Mouse (Mus musculus) CH12.LX (cell line): Measurements from ENCODE around the gene Lrrc49. TPM values are rescaled to one million over a fixed set of nuclear protein-coding genes. Genes with fewer than 3 reads are reported as not detected.

Source experiments
- DNase-seq: peaks from one replicate; pipeline ENCODE4 v3.0.0-alpha.2; 2013; ENCODE audit errors: extremely low read depth
- H3K27ac ChIP-seq: 2 replicates; pipeline ENCODE4 v1.5.1; 2012; ENCODE audit warnings: low read depth, mild to moderate bottlenecking, control low read depth, moderate library complexity; ENCODE audit not compliant: insufficient read depth
- H3K27me3 ChIP-seq: replicated peaks from 2 replicates; pipeline ENCODE3; 2012; ENCODE audit warnings: inconsistent platforms
- H3K36me3 ChIP-seq, 2 experiments: replicated peaks in 1 of 2; 2 replicates each; pipeline versions ENCODE3 to v1.6.1; 2012; ENCODE audit warnings: inconsistent platforms in 1 of 2, low read length in 1 of 2, mild to moderate bottlenecking in 1 of 2, mixed read lengths in 1 of 2, moderate library complexity in 1 of 2; ENCODE audit not compliant: control insufficient read depth in 1 of 2, insufficient read depth in 1 of 2
- H3K4me1 ChIP-seq, 2 experiments: 2 replicates each; pipeline ENCODE4 v1.6.1; 2012; ENCODE audit warnings: inconsistent platforms in 1 of 2, moderate library complexity in 1 of 2; ENCODE audit not compliant: insufficient read depth in 2 of 2, control insufficient read depth in 1 of 2
- H3K4me2 ChIP-seq: 2 replicates; pipeline ENCODE4 v1.6.1; 2012; ENCODE audit warnings: low read depth, mild to moderate bottlenecking, control low read depth; ENCODE audit not compliant: poor library complexity, insufficient read depth, severe bottlenecking
- H3K4me3 ChIP-seq, 3 experiments: fragments of 150-350 bp in 1 of 3; sonication (generic) in 1 of 3; replicated peaks in 1 of 3; 2 replicates each; pipeline versions ENCODE3 to v1.5.1; 2011 to 2012; ENCODE audit warnings: low read depth in 2 of 3, low read length in 2 of 3, mild to moderate bottlenecking in 2 of 3, moderate library complexity in 2 of 3, control low read depth in 1 of 3, improper control_type of control experiment in 1 of 3, inconsistent platforms in 1 of 3, mixed read lengths in 1 of 3; ENCODE audit not compliant: poor library complexity in 1 of 3
- H3K79me2 ChIP-seq: replicated peaks from 2 replicates; pipeline ENCODE4 v1.6.1; 2012; ENCODE audit warnings: mild to moderate bottlenecking, moderate library complexity; ENCODE audit not compliant: control insufficient read depth, poor library complexity, insufficient read depth, severe bottlenecking; ENCODE audit errors: extremely low read depth
- H3K9ac ChIP-seq: 2 replicates; pipeline ENCODE4 v1.6.1; 2012; ENCODE audit warnings: low read depth, mild to moderate bottlenecking, control low read depth, moderate library complexity; ENCODE audit not compliant: insufficient read depth
- H3K9me3 ChIP-seq: replicated peaks from 2 replicates; pipeline ENCODE3; 2012; ENCODE audit warnings: low read length, inconsistent platforms, mixed read lengths
- EP300 ChIP-seq: IDR thresholded peaks from 2 replicates; pipeline ENCODE4 v1.6.1; 2011; ENCODE audit warnings: low read length, improper control_type of control experiment
- ETS1 ChIP-seq: conservative IDR thresholded peaks from 2 replicates; pipeline ENCODE4 v1.6.1; 2012; ENCODE audit warnings: low read depth, mild to moderate bottlenecking, inconsistent platforms, low read length, improper control_type of control experiment, moderate library complexity
- HCFC1 ChIP-seq: IDR thresholded peaks from 2 replicates; pipeline ENCODE4 v1.6.1; 2012; ENCODE audit warnings: low read depth, mild to moderate bottlenecking, inconsistent platforms, low read length, improper control_type of control experiment
- JUN ChIP-seq: IDR thresholded peaks from 2 replicates; pipeline ENCODE4 v1.6.1; 2011; ENCODE audit warnings: low read depth, mild to moderate bottlenecking, low read length, improper control_type of control experiment, moderate library complexity; ENCODE audit not compliant: insufficient read depth
- KAT2A ChIP-seq: IDR thresholded peaks from 2 replicates; pipeline ENCODE4 v1.6.1; 2012; ENCODE audit warnings: low read length, improper control_type of control experiment, inconsistent platforms; ENCODE audit not compliant: insufficient replicate concordance
- MAFK ChIP-seq: IDR thresholded peaks from 2 replicates; pipeline ENCODE4 v1.6.1; 2011; ENCODE audit warnings: low read length, improper control_type of control experiment; ENCODE audit not compliant: insufficient replicate concordance
- MAX ChIP-seq: IDR thresholded peaks from 2 replicates; pipeline ENCODE4 v1.6.1; 2011; ENCODE audit warnings: low read length, improper control_type of control experiment
- MAZ ChIP-seq: IDR thresholded peaks from 2 replicates; pipeline ENCODE4 v1.6.1; 2012; ENCODE audit warnings: low read depth, mild to moderate bottlenecking, inconsistent platforms, low read length, improper control_type of control experiment, moderate library complexity
- MYC ChIP-seq: IDR thresholded peaks from 2 replicates; pipeline ENCODE4 v1.6.1; 2011; ENCODE audit warnings: low read depth, mild to moderate bottlenecking, improper control_type of control experiment, low read length
- NELFE ChIP-seq: IDR thresholded peaks from 2 replicates; pipeline ENCODE4 v1.6.1; 2011; ENCODE audit warnings: low read depth, low read length, improper control_type of control experiment
- NRF1 ChIP-seq: IDR thresholded peaks from 2 replicates; pipeline ENCODE4 v1.6.1; 2014; ENCODE audit warnings: low read depth, mild to moderate bottlenecking, inconsistent platforms, low read length, improper control_type of control experiment, moderate library complexity
- PAX5 ChIP-seq: IDR thresholded peaks from 2 replicates; pipeline ENCODE4 v1.6.1; 2012; ENCODE audit warnings: low read length, inconsistent platforms, mixed read lengths
- POLR2A ChIP-seq: IDR thresholded peaks from 2 replicates; pipeline ENCODE4 v1.6.1; 2011; ENCODE audit warnings: low read depth, mild to moderate bottlenecking, improper control_type of control experiment, low read length
- RAD21 ChIP-seq: IDR thresholded peaks from 2 replicates; pipeline ENCODE4 v1.6.1; 2011; ENCODE audit warnings: low read depth, mild to moderate bottlenecking, low read length, improper control_type of control experiment, moderate library complexity
- SMC3 ChIP-seq: IDR thresholded peaks from 2 replicates; pipeline ENCODE4 v1.6.1; 2011; ENCODE audit warnings: low read depth, low read length, improper control_type of control experiment
- TCF12 ChIP-seq: IDR thresholded peaks from 2 replicates; pipeline ENCODE4 v1.6.1; 2014; ENCODE audit warnings: low read depth, mild to moderate bottlenecking, inconsistent platforms, low read length, improper control_type of control experiment
- UBTF ChIP-seq: IDR thresholded peaks from 2 replicates; pipeline ENCODE4 v1.6.1; 2012; ENCODE audit warnings: low read depth, mild to moderate bottlenecking, inconsistent platforms, low read length, improper control_type of control experiment, moderate library complexity
- USF1 ChIP-seq: IDR thresholded peaks from 2 replicates; pipeline ENCODE4 v1.6.1; 2014; ENCODE audit warnings: low read depth, mild to moderate bottlenecking, inconsistent platforms, low read length, improper control_type of control experiment
- USF2 ChIP-seq: conservative IDR thresholded peaks from 2 replicates; pipeline ENCODE4 v1.6.1; 2011; ENCODE audit warnings: low read depth, low read length, improper control_type of control experiment
- ZKSCAN1 ChIP-seq: IDR thresholded peaks from 2 replicates; pipeline ENCODE4 v1.6.1; 2012; ENCODE audit warnings: low read depth, inconsistent platforms, low read length, improper control_type of control experiment, borderline replicate concordance
- ZMIZ1 ChIP-seq: IDR thresholded peaks from 2 replicates; pipeline ENCODE4 v1.6.1; 2012; ENCODE audit warnings: low read depth, mild to moderate bottlenecking, inconsistent platforms, low read length, improper control_type of control experiment
- ZNF384 ChIP-seq: IDR thresholded peaks from 2 replicates; pipeline ENCODE4 v1.6.1; 2012; ENCODE audit warnings: low read depth, low read length, improper control_type of control experiment, inconsistent platforms
- dilution Hi-C: fragments of 300-500 bp; cut with MboI; formaldehyde crosslinking; loops from 2 replicates; pipeline ENCODE4 v1.14.3; 2020; ENCODE audit warnings: low sequenced_read_pairs; ENCODE audit not compliant: extremely low pct_unique_long_range_greater_than_20kb, extremely low pct_ligation_motif_present
- in situ Hi-C: fragments of 300-500 bp; cut with MboI; formaldehyde crosslinking; loops from 3 replicates; pipeline ENCODE4 v1.14.3; 2019; ENCODE audit warnings: low sequenced_read_pairs, low pct_ligation_motif_present, low pct_unique_long_range_greater_than_20kb, mixed read lengths
- polyA plus RNA-seq: library from polyadenylated mRNA; unstranded; fragments of >175 nt; gene quantifications from 2 replicates; pipeline ENCODE4 v1.2.1, GENCODE M21; 2012; ENCODE audit warnings: low read depth; ENCODE audit not compliant: insufficient read length
- total RNA-seq, 2 experiments: library from RNA; depleted of rRNA; stranded (reverse); fragments of 300-350 nt in 1 of 2; fragments of >200 nt in 1 of 2; gene quantifications; 2 replicates each; pipeline ENCODE4 v1.2.3; 2012 to 2014

Lrrc49 gene
- total and polyA plus RNA-seq, 3 experiments = 3.1 to 6.6 (median 6.2) TPM

DNA sequence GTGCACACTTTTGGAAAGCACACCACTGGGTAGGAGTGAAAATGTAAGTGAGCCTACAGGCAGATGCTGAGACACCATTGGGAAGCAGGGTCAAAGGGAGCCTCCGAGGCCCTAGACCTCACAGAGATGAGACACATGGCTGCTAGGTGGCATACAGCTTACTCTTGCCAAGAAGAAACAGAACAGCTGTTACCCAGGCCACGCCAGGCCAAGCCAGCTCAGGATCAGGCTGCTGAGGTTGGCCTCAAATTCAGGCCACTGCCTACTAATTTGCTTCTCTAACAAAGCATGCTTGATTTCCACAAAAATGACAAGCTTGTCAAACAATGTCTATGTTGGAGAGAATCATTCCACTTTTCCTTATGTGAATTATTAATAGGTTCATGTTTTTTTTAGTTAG is 83.0 kb downstream of the Lrrc49 start:
- no peak overlapping the region for H3K27ac ChIP-seq
- peaks cover 0 to 14% of the 10 kb centered on the region in 2 experiments; a peak in 2 of 4 replicates for H3K4me1 ChIP-seq
- no peak for DNase-seq
- peaks cover 0 to 10% of the 10 kb centered on the region in 2 experiments for H3K36me3 ChIP-seq
- no peaks in the 10 kb centered on the region for H3K79me2 ChIP-seq
- no peaks in the 10 kb centered on the region for H3K9me3 ChIP-seq
- H3K4me3 ChIP-seq = no peak overlapping the region
- no peak overlapping the region for H3K9ac ChIP-seq
- dilution Hi-C loops (no loop called here), in situ Hi-C loops (no loop called here)
- no peak overlapping the region for H3K4me2 ChIP-seq
- no peak for TF ChIP-seq HCFC1
- TF ChIP-seq UBTF = no peak
- no peak for TF ChIP-seq RAD21
- no peak for TF ChIP-seq EP300
- no peak for TF ChIP-seq MAZ
- TF ChIP-seq NRF1 = no peak
- TF ChIP-seq KAT2A = no peak
- no peak for TF ChIP-seq PAX5
- no peak for TF ChIP-seq MAFK
- TF ChIP-seq NELFE = no peak
- TF ChIP-seq ETS1 = no peak
- no peak for TF ChIP-seq ZKSCAN1
- no peaks in the 10 kb centered on the region for H3K27me3 ChIP-seq

DNA sequence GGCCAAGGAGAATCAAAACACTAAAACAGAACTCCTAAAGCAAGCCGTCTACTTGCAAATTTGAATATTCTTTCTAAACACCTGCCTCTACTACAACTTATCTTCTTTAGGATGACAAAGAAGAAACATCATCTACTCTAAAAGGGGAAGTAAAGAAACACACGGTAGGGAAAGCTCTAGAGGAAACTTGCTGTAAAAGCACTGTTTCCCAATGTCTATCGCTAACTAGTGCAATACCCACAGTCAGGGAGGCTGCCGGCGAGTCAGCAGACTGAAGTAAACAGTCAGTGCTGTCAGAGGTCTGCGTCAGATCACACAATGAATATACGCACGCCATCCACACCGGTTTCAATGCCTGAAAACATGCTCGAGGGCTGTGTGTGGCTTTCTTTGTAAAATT is 86.0 kb downstream of the Lrrc49 start:
- Histone ChIP-seq H3K4me1 (peaks cover 0 to 14% of the 10 kb centered on the region in 2 experiments; a peak in 2 of 4 replicates), H3K4me2 (no peak overlapping the region), H3K9me3 (no peaks in the 10 kb centered on the region), H3K27ac (no peak overlapping the region), H3K27me3 (no peaks in the 10 kb centered on the region), H3K9ac (no peak overlapping the region), H3K79me2 (no peaks in the 10 kb centered on the region), H3K4me3 (no peak overlapping the region), H3K36me3 (peaks cover 2 to 11% of the 10 kb centered on the region in 2 experiments)
- no peak for DNase-seq
- in situ Hi-C loops (no loop called here), dilution Hi-C loops (no loop called here)
- TF ChIP-seq USF2 (no peak), MAFK (no peak), SMC3 (no peak), POLR2A (no peak), MYC (no peak), NELFE (no peak), ZKSCAN1 (no peak), KAT2A (no peak), ZNF384 (no peak), MAX (no peak), TCF12 (no peak), MAZ (no peak), USF1 (no peak), ETS1 (no peak), JUN (no peak), ZMIZ1 (no peak)
